Mouse (Mus musculus) stomach, postnatal 0 days (tissue): ENCODE measurements around the gene Jmy.

Experiments
- CTCF ChIP-seq: IDR thresholded peaks from 2 replicates; pipeline ENCODE4 v1.5.1; 2016; ENCODE audit warnings: antibody characterized with exemption, low read depth, mild to moderate bottlenecking, moderate library complexity
- EP300 ChIP-seq: optimal IDR thresholded peaks from 2 replicates; pipeline ENCODE3; 2016; ENCODE audit warnings: antibody characterized with exemption

DNA sequence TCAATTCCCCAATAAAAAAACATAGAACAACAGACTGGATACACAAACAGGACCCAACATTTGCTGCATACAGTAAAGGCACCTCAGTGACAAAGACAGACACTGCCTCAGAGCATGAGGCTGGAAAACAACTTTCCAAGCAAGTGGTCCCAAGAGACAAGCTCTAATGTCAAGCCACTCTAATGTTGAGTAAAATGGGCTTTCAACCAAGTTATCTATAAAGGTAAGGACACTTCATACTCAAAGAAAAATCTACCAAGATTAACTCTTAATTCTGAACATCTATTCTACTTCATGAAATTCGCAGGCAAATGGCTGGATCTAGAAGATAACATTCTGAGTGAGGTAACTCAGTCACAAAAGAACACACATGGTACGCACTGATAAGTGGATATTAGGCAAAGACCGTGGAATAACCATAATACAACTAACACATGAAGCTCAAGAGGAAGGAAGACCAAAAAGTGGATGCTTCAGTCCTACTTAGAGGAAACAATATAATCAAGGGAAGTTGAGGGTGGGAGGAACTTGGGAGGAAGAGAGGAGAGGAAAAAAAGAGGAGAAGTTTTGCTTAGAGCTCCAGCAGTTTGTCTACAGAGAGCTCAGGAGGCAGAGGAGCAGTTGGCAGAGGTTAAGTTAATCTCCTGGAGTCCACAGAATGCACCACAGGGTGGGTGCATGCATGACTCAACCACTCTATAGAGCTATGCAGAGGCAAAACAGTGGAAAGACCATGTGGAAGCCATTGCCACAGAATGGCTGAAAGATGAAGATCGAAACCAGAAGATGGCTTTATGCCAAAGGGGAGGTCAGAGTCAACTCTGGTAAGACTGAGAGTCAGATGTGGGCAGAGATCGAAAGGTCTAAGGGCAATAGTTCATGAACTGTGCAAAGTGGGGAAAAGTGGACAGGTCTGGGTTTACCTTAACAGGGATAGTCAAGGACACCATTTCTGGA is 71.4 kb downstream of the Jmy start:
- TF ChIP-seq EP300 (no peak), CTCF (no peak)
